Mouse (Mus musculus): ENCODE measurements around the gene Ccdc157. TPM values are rescaled to one million over a fixed set of nuclear protein-coding genes. Genes with fewer than 3 reads are reported as not detected.

Gene Ccdc157
- total RNA-seq, 2 experiments from 2014 or later: 0.42 to 5.8 TPM

Other genes starting within 250 kb of the Ccdc157 start
- 0.42 TPM in 1 of 2 replicates, not detected in the other for gene Slc35e4, start 245.6 kb downstream of the Ccdc157 start, total RNA-seq (2015; ENCODE audit: low replicate concordance)
- gene Slc35e4, start 245.6 kb downstream of the Ccdc157 start, total RNA-seq (2017; ENCODE audit: low replicate concordance): 0.76 TPM in 1 of 2 replicates, not detected in the other
- 26.3 and 26.4 TPM in 2 replicates for gene Tcn2, start 228.1 kb downstream of the Ccdc157 start, total RNA-seq (2015; ENCODE audit: low replicate concordance)
- gene Tcn2, start 228.1 kb downstream of the Ccdc157 start, total RNA-seq (2017; ENCODE audit: low replicate concordance): 8.5 and 22.8 TPM in 2 replicates
- gene Pes1, start 196.3 kb downstream of the Ccdc157 start, total RNA-seq (2015; ENCODE audit: low replicate concordance): 5.8 and 6.3 TPM in 2 replicates
- gene Pes1, start 196.3 kb downstream of the Ccdc157 start, total RNA-seq (2017; ENCODE audit: low replicate concordance): 9.8 and 10.5 TPM in 2 replicates
- not detected in 2 replicates for gene 4930556J24Rik, start 183.5 kb downstream of the Ccdc157 start, total RNA-seq (2015; ENCODE audit: low replicate concordance)
- gene 4930556J24Rik, start 183.5 kb downstream of the Ccdc157 start, total RNA-seq (2017; ENCODE audit: low replicate concordance): not detected in 2 replicates
- gene Gal3st1, start 176.7 kb downstream of the Ccdc157 start, total RNA-seq (2015; ENCODE audit: low replicate concordance): not detected in 2 replicates
- not detected in 2 replicates for gene Gal3st1, start 176.7 kb downstream of the Ccdc157 start, total RNA-seq (2017; ENCODE audit: low replicate concordance)
- gene Sec14l4, start 128.8 kb downstream of the Ccdc157 start, total RNA-seq (2015; ENCODE audit: low replicate concordance): not detected in 2 replicates
- gene Sec14l4, start 128.8 kb downstream of the Ccdc157 start, total RNA-seq (2017; ENCODE audit: low replicate concordance): not detected in 2 replicates
- gene Sec14l3, start 95.5 kb downstream of the Ccdc157 start, total RNA-seq (2015; ENCODE audit: low replicate concordance): not detected in 2 replicates
- not detected in 2 replicates for gene Sec14l3, start 95.5 kb downstream of the Ccdc157 start, total RNA-seq (2017; ENCODE audit: low replicate concordance)
- 4.0 and 10.1 TPM in 2 replicates for gene Mtfp1, start 64.8 kb downstream of the Ccdc157 start, total RNA-seq (2015; ENCODE audit: low replicate concordance)
- 2.8 and 8.0 TPM in 2 replicates for gene Mtfp1, start 64.8 kb downstream of the Ccdc157 start, total RNA-seq (2017; ENCODE audit: low replicate concordance)
- 13.0 and 17.6 TPM in 2 replicates for gene Sec14l2, start 36.9 kb downstream of the Ccdc157 start, total RNA-seq (2015; ENCODE audit: low replicate concordance)
- gene Sec14l2, start 36.9 kb downstream of the Ccdc157 start, total RNA-seq (2017; ENCODE audit: low replicate concordance): 41.5 and 46.1 TPM in 2 replicates
- 2.9 and 6.3 TPM in 2 replicates for gene Rnf215, start 25.1 kb downstream of the Ccdc157 start, total RNA-seq (2015; ENCODE audit: low replicate concordance)
- 15.9 and 34.0 TPM in 2 replicates for gene Rnf215, start 25.1 kb downstream of the Ccdc157 start, total RNA-seq (2017; ENCODE audit: low replicate concordance)
- gene Sf3a1, start 57 bp upstream of the Ccdc157 start, total RNA-seq (2015; ENCODE audit: low replicate concordance): 42.2 and 60.4 TPM in 2 replicates
- gene Sf3a1, start 57 bp upstream of the Ccdc157 start, total RNA-seq (2017; ENCODE audit: low replicate concordance): 23.9 and 24.6 TPM in 2 replicates
- 2.2 and 2.5 TPM in 2 replicates for gene Tbc1d10a, start 26.5 kb upstream of the Ccdc157 start, total RNA-seq (2015; ENCODE audit: low replicate concordance)
- 3.0 and 4.2 TPM in 2 replicates for gene Tbc1d10a, start 26.5 kb upstream of the Ccdc157 start, total RNA-seq (2017; ENCODE audit: low replicate concordance)
- not detected in 2 replicates for gene Castor1, start 57.9 kb upstream of the Ccdc157 start, total RNA-seq (2015; ENCODE audit: low replicate concordance)
- gene Castor1, start 57.9 kb upstream of the Ccdc157 start, total RNA-seq (2017; ENCODE audit: low replicate concordance): 2.6 TPM in 1 of 2 replicates, not detected in the other
- gene Osm, start 76.1 kb upstream of the Ccdc157 start, total RNA-seq (2015; ENCODE audit: low replicate concordance): 2.2 and 4.6 TPM in 2 replicates
- gene Osm, start 76.1 kb upstream of the Ccdc157 start, total RNA-seq (2017; ENCODE audit: low replicate concordance): 3.7 and 4.3 TPM in 2 replicates
- gene Lif, start 97.3 kb upstream of the Ccdc157 start, total RNA-seq (2015; ENCODE audit: low replicate concordance): not detected in 2 replicates
- 0.39 TPM in 1 of 2 replicates, not detected in the other for gene Lif, start 97.3 kb upstream of the Ccdc157 start, total RNA-seq (2017; ENCODE audit: low replicate concordance)

Measured in erythroid progenitor cell, adult 5-6 weeks (primary cell).